Mouse (Mus musculus): ENCODE measurements around the gene Omt2a. TPM values are rescaled to one million over a fixed set of nuclear protein-coding genes. Genes with fewer than 3 reads are reported as not detected.

Gene Omt2a
- polyA plus RNA-seq, 1 experiment from 2014 or later: not detected

Other genes starting within 250 kb of the Omt2a start
- gene Fbxo9, start 205.7 kb downstream of the Omt2a start, polyA plus RNA-seq (2015; fragmentation: Nextera tagmentation; extraction: Ambion mirVana): 37.7 and 40.2 TPM in 2 replicates
- gene Ick, start 205.6 kb downstream of the Omt2a start, polyA plus RNA-seq (2015; fragmentation: Nextera tagmentation; extraction: Ambion mirVana): 27.3 and 28.2 TPM in 2 replicates
- 23.3 and 36.2 TPM in 2 replicates for gene Gsta4, start 132.0 kb downstream of the Omt2a start, polyA plus RNA-seq (2015; fragmentation: Nextera tagmentation; extraction: Ambion mirVana)
- 94.0 and 129 TPM in 2 replicates for gene Gsta1, start 84.1 kb downstream of the Omt2a start, polyA plus RNA-seq (2015; fragmentation: Nextera tagmentation; extraction: Ambion mirVana)
- 66.1 and 82.0 TPM in 2 replicates for gene Gm3776, start 57.7 kb downstream of the Omt2a start, polyA plus RNA-seq (2015; fragmentation: Nextera tagmentation; extraction: Ambion mirVana)
- 0.69 and 0.70 TPM in 2 replicates for gene Gm10639, start 24.9 kb downstream of the Omt2a start, polyA plus RNA-seq (2015; fragmentation: Nextera tagmentation; extraction: Ambion mirVana)
- not detected in 2 replicates for gene Omt2b, start 12.8 kb upstream of the Omt2a start, polyA plus RNA-seq (2015; fragmentation: Nextera tagmentation; extraction: Ambion mirVana)
- 94.5 and 130 TPM in 2 replicates for gene Gsta2, start 41.0 kb upstream of the Omt2a start, polyA plus RNA-seq (2015; fragmentation: Nextera tagmentation; extraction: Ambion mirVana)
- gene Dppa5a, start 53.4 kb upstream of the Omt2a start, polyA plus RNA-seq (2015; fragmentation: Nextera tagmentation; extraction: Ambion mirVana): not detected in 2 replicates
- gene Ooep, start 63.9 kb upstream of the Omt2a start, polyA plus RNA-seq (2015; fragmentation: Nextera tagmentation; extraction: Ambion mirVana): 0.47 and 0.51 TPM in 2 replicates
- gene Ddx43, start 81.0 kb upstream of the Omt2a start, polyA plus RNA-seq (2015; fragmentation: Nextera tagmentation; extraction: Ambion mirVana): 0.05 and 0.10 TPM in 2 replicates
- gene Cgas, start 128.4 kb upstream of the Omt2a start, polyA plus RNA-seq (2015; fragmentation: Nextera tagmentation; extraction: Ambion mirVana): 0.96 and 1.1 TPM in 2 replicates
- gene Mto1, start 133.4 kb upstream of the Omt2a start, polyA plus RNA-seq (2015; fragmentation: Nextera tagmentation; extraction: Ambion mirVana): 8.2 and 8.4 TPM in 2 replicates
- gene Gm17324, start 134.0 kb upstream of the Omt2a start, polyA plus RNA-seq (2015; fragmentation: Nextera tagmentation; extraction: Ambion mirVana): 0.17 and 0.39 TPM in 2 replicates
- gene Eef1a1, start 174.4 kb upstream of the Omt2a start, polyA plus RNA-seq (2015; fragmentation: Nextera tagmentation; extraction: Ambion mirVana): 1,954 and 2,041 TPM in 2 replicates